Mouse (Mus musculus): ENCODE measurements around the gene Sema7a. TPM values are rescaled to one million over a fixed set of nuclear protein-coding genes. Genes with fewer than 3 reads are reported as not detected.

The Sema7a gene
- polyA plus RNA-seq (2012; rRNA removed), result 0.35 and 0.37 TPM in 2 replicates

GRCm38 (mm10) chr9:57939431-57940348 is at the start of gene Sema7a:
Gene Sema7a, plus strand, starts transcription at chr9:57940112.

GRCm38 (mm10) chr9:57910254-57911160 is 29.4 kb upstream of the Sema7a start, which contains the start of gene Ubl7:
Gene Ubl7, plus strand, starts transcription at chr9:57910979.

GRCm38 (mm10) chr9:58005753-58006461 is 66.0 kb downstream of the Sema7a start, which contains the start of gene Cyp11a1:
Gene Cyp11a1, plus strand, starts transcription at chr9:58006411.

Other genes starting within 250 kb of the Sema7a start
- 7.6 and 9.2 TPM in 2 replicates for gene Edc3, start 231.6 kb upstream of the Sema7a start, polyA plus RNA-seq (2012; rRNA removed)
- gene Clk3, start 174.3 kb upstream of the Sema7a start, polyA plus RNA-seq (2012; rRNA removed), result 91.3 and 101 TPM in 2 replicates
- 5.8 and 7.6 TPM in 2 replicates for gene Arid3b, start 103.3 kb upstream of the Sema7a start, polyA plus RNA-seq (2012; rRNA removed)
- gene Ubl7, start 29.1 kb upstream of the Sema7a start, polyA plus RNA-seq (2012; rRNA removed), result 27.1 and 27.2 TPM in 2 replicates
- 0.13 and 0.22 TPM in 2 replicates for gene Cyp11a1, start 66.3 kb downstream of the Sema7a start, polyA plus RNA-seq (2012; rRNA removed)
- not detected in 2 replicates for gene Stra6, start 123.7 kb downstream of the Sema7a start, polyA plus RNA-seq (2012; rRNA removed)
- not detected in 2 replicates for gene Ccdc33, start 178.7 kb downstream of the Sema7a start, polyA plus RNA-seq (2012; rRNA removed)